Mouse (Mus musculus): ENCODE measurements at regions not wholly inside any gene's neighbourhood (a gene's known extent, or its start where the extent isn't known, plus 50 kb on each side); places are given as distances from the start of the nearest gene placed in this dataset.

DNA sequence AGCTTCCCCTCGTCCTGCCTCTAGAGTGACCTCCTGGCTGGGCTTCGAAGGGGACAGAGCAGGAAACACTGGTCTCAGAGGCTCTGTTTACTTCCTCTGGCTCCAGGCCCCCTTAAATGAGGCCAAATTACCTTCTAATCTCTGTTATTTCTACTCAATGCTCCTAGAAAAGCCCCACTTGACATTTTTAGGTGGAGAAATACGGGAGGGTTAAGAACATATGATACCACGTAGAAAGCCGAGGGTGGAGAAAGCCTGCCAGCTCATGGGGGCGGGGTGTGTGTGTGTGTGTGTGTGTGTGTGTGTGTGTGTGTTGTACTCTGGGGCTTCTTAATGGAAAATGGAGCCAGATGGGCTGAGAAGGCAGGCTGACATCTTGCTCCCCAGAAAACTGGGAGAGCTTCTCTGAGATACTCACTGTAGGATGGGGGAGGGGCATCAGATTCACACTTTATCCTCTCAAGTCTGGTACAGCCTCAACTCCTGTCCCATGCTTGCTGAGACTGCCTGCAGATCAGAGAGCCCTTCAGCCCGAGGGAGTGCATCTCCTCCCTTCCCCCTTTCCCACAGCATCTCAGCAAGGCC is 273.5 kb downstream of the Matn1 start:
- TF ChIP-seq GATA1 (IDR thresholded peaks at IDR 0.05; ENCODE audit: borderline replicate concordance, low read length) = no peak
- TF ChIP-seq FLI1 (IDR thresholded peaks at IDR 0.05; ENCODE audit: low read length) = no peak

Data from megakaryocyte, embryonic 14.5 days (primary cell).